Mouse (Mus musculus): ENCODE data around the gene Nfkb1. TPM values are rescaled to one million over a fixed set of nuclear protein-coding genes. Genes with fewer than 3 reads are reported as not detected.

Nfkb1 gene
- polyA plus RNA-seq, 1 experiment from 2014 or later: 10.2 TPM

- H3K4me2 ChIP-seq (replicated peaks): peak overlapping the region; percentile 9; the same call in 1 of the 2 replicates
- H3K4me1 ChIP-seq (replicated peaks; ENCODE audit: control insufficient read depth, insufficient read depth, low read length): 0 out of 2 replicates have a peak, but pooled peaks cover 3% of the 10 kb centered on the region
- WGBS: 70% methylated on average over 21 of the region's 21 CpGs
- no peaks in the 10 kb centered on the region for H3K9me3 ChIP-seq (ENCODE audit: control insufficient read depth, low read length)
- DNase-seq (ENCODE audit: low spot score) (peak; percentile 28), ATAC-seq (ENCODE audit: low FRiP score) (peak; percentile 55; the same call in 1 of the 2 replicates)
- H3K27ac ChIP-seq: no peak overlapping the region
- H3K36me3 ChIP-seq (replicated peaks; ENCODE audit: control insufficient read depth, insufficient read depth): peaks cover 12% of the 10 kb centered on the region
- H3K9ac ChIP-seq: no peak overlapping the region
- H3K4me3 ChIP-seq (replicated peaks; ENCODE audit: low read length): no peak overlapping the region
- no peaks in the 10 kb centered on the region for H3K27me3 ChIP-seq (ENCODE audit: control insufficient read depth, insufficient read depth, low read length)
Measured at GRCm38 (mm10) chr3:135630430-135631095, 60.8 kb downstream of the Nfkb1 start.

GRCm38 (mm10) chr3:135629830-135630355 lies 61.5 kb downstream of the Nfkb1 start:
- no peaks in the 10 kb centered on the region for H3K9me3 ChIP-seq (ENCODE audit: control insufficient read depth, low read length)
- no peak overlapping the region for H3K4me3 ChIP-seq (replicated peaks; ENCODE audit: low read length)
- H3K4me2 ChIP-seq (replicated peaks): no peak overlapping the region
- H3K9ac ChIP-seq: no peak overlapping the region
- 0 out of 2 replicates have a peak, but pooled peaks cover 3% of the 10 kb centered on the region for H3K4me1 ChIP-seq (replicated peaks; ENCODE audit: control insufficient read depth, insufficient read depth, low read length)
- peaks cover 18% of the 10 kb centered on the region for H3K36me3 ChIP-seq (replicated peaks; ENCODE audit: control insufficient read depth, insufficient read depth)
- no peak overlapping the region for H3K27ac ChIP-seq
- ATAC-seq (ENCODE audit: low FRiP score): no peak
- 95% methylated on average over 4 of the region's 4 CpGs for WGBS
- no peaks in the 10 kb centered on the region for H3K27me3 ChIP-seq (ENCODE audit: control insufficient read depth, insufficient read depth, low read length)
- no peak for DNase-seq (ENCODE audit: low spot score)

GRCm38 (mm10) chr3:135628706-135629169 lies 62.6 kb downstream of the Nfkb1 start:
- ATAC-seq (ENCODE audit: low FRiP score): no peak
- WGBS: 89% methylated on average over 9 of the region's 9 CpGs
- no peak overlapping the region for H3K27ac ChIP-seq

GRCm38 (mm10) chr3:135628000-135628705 lies 63.2 kb downstream of the Nfkb1 start:
- Histone ChIP-seq H3K36me3 (replicated peaks; ENCODE audit: control insufficient read depth, insufficient read depth) (peaks cover 28% of the 10 kb centered on the region), H3K27me3 (ENCODE audit: control insufficient read depth, insufficient read depth, low read length) (no peaks in the 10 kb centered on the region), H3K4me2 (replicated peaks) (no peak overlapping the region), H3K4me1 (replicated peaks; ENCODE audit: control insufficient read depth, insufficient read depth, low read length) (0 out of 2 replicates have a peak, but pooled peaks cover 3% of the 10 kb centered on the region), H3K4me3 (replicated peaks; ENCODE audit: low read length) (no peak overlapping the region), H3K9me3 (ENCODE audit: control insufficient read depth, low read length) (no peaks in the 10 kb centered on the region), H3K9ac (no peak overlapping the region), H3K27ac (no peak overlapping the region)
- DNase-seq (ENCODE audit: low spot score): no peak
- no peak for ATAC-seq (ENCODE audit: low FRiP score)
- WGBS: 89% methylated on average over 9 of the region's 9 CpGs

More at GRCm38 (mm10) chr3:135628706-135629169, 62.6 kb downstream of the Nfkb1 start:
- no peak overlapping the region for H3K9ac ChIP-seq
- no peak overlapping the region for H3K4me2 ChIP-seq (replicated peaks)
- 0 out of 2 replicates have a peak, but pooled peaks cover 3% of the 10 kb centered on the region for H3K4me1 ChIP-seq (replicated peaks; ENCODE audit: control insufficient read depth, insufficient read depth, low read length)
- no peaks in the 10 kb centered on the region for H3K9me3 ChIP-seq (ENCODE audit: control insufficient read depth, low read length)
- no peaks in the 10 kb centered on the region for H3K27me3 ChIP-seq (ENCODE audit: control insufficient read depth, insufficient read depth, low read length)
- H3K36me3 ChIP-seq (replicated peaks; ENCODE audit: control insufficient read depth, insufficient read depth): peaks cover 28% of the 10 kb centered on the region
- DNase-seq (ENCODE audit: low spot score): no peak
- H3K4me3 ChIP-seq (replicated peaks; ENCODE audit: low read length): no peak overlapping the region

GRCm38 (mm10) chr3:135625290-135625689 lies 66.1 kb downstream of the Nfkb1 start:
- Histone ChIP-seq H3K36me3 (replicated peaks; ENCODE audit: control insufficient read depth, insufficient read depth) (peaks cover 28% of the 10 kb centered on the region), H3K27ac (no peak overlapping the region), H3K27me3 (ENCODE audit: control insufficient read depth, insufficient read depth, low read length) (no peaks in the 10 kb centered on the region), H3K4me3 (replicated peaks; ENCODE audit: low read length) (no peak overlapping the region), H3K9me3 (ENCODE audit: control insufficient read depth, low read length) (no peaks in the 10 kb centered on the region), H3K4me1 (replicated peaks; ENCODE audit: control insufficient read depth, insufficient read depth, low read length) (no peaks in the 10 kb centered on the region), H3K9ac (no peak overlapping the region), H3K4me2 (replicated peaks) (no peak overlapping the region)
- ATAC-seq (ENCODE audit: low FRiP score) (no peak), DNase-seq (ENCODE audit: low spot score) (no peak)
- WGBS: 94% methylated on average over 2 of the region's 2 CpGs

GRCm38 (mm10) chr3:135616730-135617129 lies 74.6 kb downstream of the Nfkb1 start:
- 94% methylated on average over 7 of the region's 7 CpGs for WGBS
- H3K4me3 ChIP-seq (replicated peaks; ENCODE audit: low read length): no peak overlapping the region
- no peaks in the 10 kb centered on the region for H3K9me3 ChIP-seq (ENCODE audit: control insufficient read depth, low read length)
- H3K27me3 ChIP-seq (ENCODE audit: control insufficient read depth, insufficient read depth, low read length): no peaks in the 10 kb centered on the region
- H3K36me3 ChIP-seq (replicated peaks; ENCODE audit: control insufficient read depth, insufficient read depth): peaks cover 60% of the 10 kb centered on the region
- no peak overlapping the region for H3K4me2 ChIP-seq (replicated peaks)
- DNase-seq (ENCODE audit: low spot score): no peak
- no peak for ATAC-seq (ENCODE audit: low FRiP score)
- H3K27ac ChIP-seq: no peak overlapping the region
- no peaks in the 10 kb centered on the region for H3K4me1 ChIP-seq (replicated peaks; ENCODE audit: control insufficient read depth, insufficient read depth, low read length)
- no peak overlapping the region for H3K9ac ChIP-seq

- H3K36me3 ChIP-seq (replicated peaks; ENCODE audit: control insufficient read depth, insufficient read depth): peaks cover 76% of the 10 kb centered on the region
- no peak for ATAC-seq (ENCODE audit: low FRiP score)
Measured at GRCm38 (mm10) chr3:135614376-135614775, 77.0 kb downstream of the Nfkb1 start.

GRCm38 (mm10) chr3:135610221-135610620 lies 81.1 kb downstream of the Nfkb1 start:
- WGBS: 38% methylated on average over 3 of the region's 3 CpGs
- Histone ChIP-seq H3K4me2 (replicated peaks) (no peak overlapping the region), H3K9me3 (ENCODE audit: control insufficient read depth, low read length) (no peaks in the 10 kb centered on the region), H3K4me1 (replicated peaks; ENCODE audit: control insufficient read depth, insufficient read depth, low read length) (0 out of 2 replicates have a peak, but pooled peaks cover 3% of the 10 kb centered on the region), H3K9ac (no peak overlapping the region), H3K4me3 (replicated peaks; ENCODE audit: low read length) (no peak overlapping the region), H3K27ac (0 out of 2 replicates have a peak overlapping the region, but pooled peaks have one; percentile 51), H3K27me3 (ENCODE audit: control insufficient read depth, insufficient read depth, low read length) (no peaks in the 10 kb centered on the region), H3K36me3 (replicated peaks; ENCODE audit: control insufficient read depth, insufficient read depth) (peaks cover 64% of the 10 kb centered on the region)
- ATAC-seq (ENCODE audit: low FRiP score) (peak; percentile 44; the same call in 1 of the 2 replicates), DNase-seq (ENCODE audit: low spot score) (peak; percentile 45)

More at GRCm38 (mm10) chr3:135614376-135614775, 77.0 kb downstream of the Nfkb1 start:
- DNase-seq (ENCODE audit: low spot score): no peak
- Histone ChIP-seq H3K27me3 (ENCODE audit: control insufficient read depth, insufficient read depth, low read length) (no peaks in the 10 kb centered on the region), H3K4me3 (replicated peaks; ENCODE audit: low read length) (no peak overlapping the region), H3K9ac (no peak overlapping the region), H3K27ac (no peak overlapping the region), H3K4me2 (replicated peaks) (no peak overlapping the region), H3K4me1 (replicated peaks; ENCODE audit: control insufficient read depth, insufficient read depth, low read length) (0 out of 2 replicates have a peak, but pooled peaks cover 3% of the 10 kb centered on the region), H3K9me3 (ENCODE audit: control insufficient read depth, low read length) (no peaks in the 10 kb centered on the region)
- 78% methylated on average over 3 of the region's 3 CpGs for WGBS

Data from hindbrain, embryonic 14.5 days (tissue).